Mouse (Mus musculus): ENCODE results near the gene Gm20605. TPM values are rescaled to one million over a fixed set of nuclear protein-coding genes. Genes with fewer than 3 reads are reported as not detected.

Gene Gm20605
- polyA plus RNA-seq, 1 experiment, result 15.0 TPM

DNA sequence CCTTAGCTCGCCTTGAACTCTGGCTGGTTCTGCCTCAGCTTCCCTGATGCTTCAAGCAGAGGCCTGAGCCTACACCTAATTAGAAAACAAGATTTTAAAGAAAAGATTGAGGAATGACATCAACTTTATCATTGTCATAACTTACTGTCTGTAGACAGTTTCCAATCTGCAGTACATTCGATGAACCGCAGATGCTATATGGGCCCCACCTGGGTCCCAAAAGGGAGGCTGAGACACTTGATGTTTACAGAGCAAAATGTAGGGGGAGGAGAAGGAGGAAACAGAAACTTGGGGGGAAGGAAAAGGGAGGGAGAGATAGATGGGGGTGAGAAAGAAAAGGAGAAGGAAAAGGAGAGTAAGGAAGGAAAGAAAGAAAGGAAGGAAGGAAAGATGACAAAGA lies 61.0 kb downstream of the Gm20605 start:
- Histone ChIP-seq H3K4me3 (ENCODE audit: control insufficient read depth, low read depth, low read length) (no peak overlapping the region), H3K27me3 (ENCODE audit: control insufficient read depth, insufficient read depth, low read length) (no peaks in the 10 kb centered on the region), H3K27ac (ENCODE audit: control insufficient read depth, insufficient read depth, low read depth, low read length) (no peak overlapping the region), H3K36me3 (ENCODE audit: control insufficient read depth, insufficient read depth, low read length) (no peaks in the 10 kb centered on the region), H3K4me1 (ENCODE audit: control insufficient read depth, insufficient read depth, low read length) (no peaks in the 10 kb centered on the region)
- TF ChIP-seq POLR2A (IDR thresholded peaks at IDR 0.05; ENCODE audit: control insufficient read depth, low read depth, low read length) (no peak), CTCF (IDR thresholded peaks at IDR 0.05; ENCODE audit: control insufficient read depth, insufficient read depth, insufficient replicate concordance, low read depth, low read length) (no peak)

DNA sequence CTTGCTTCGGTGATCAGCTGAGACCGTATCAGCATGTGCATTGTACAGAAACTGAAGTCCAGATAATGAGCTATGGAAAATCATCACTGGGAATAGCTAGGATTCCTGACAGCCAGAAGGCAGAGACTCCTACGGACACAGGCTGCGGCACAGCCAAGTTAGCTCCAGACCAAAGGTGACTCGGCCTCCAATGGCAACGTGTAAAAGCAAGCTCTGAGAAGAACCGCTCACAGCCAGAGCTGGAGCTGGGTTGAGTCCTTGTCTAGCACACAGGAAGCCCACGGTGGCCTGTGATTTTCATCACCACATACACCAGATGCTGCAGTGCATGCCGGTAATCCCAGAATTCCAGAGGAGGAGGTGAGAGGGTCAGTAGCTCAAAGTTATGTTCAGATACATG lies 61.6 kb downstream of the Gm20605 start:
- TF ChIP-seq POLR2A (IDR thresholded peaks at IDR 0.05; ENCODE audit: control insufficient read depth, low read depth, low read length) (no peak), CTCF (IDR thresholded peaks at IDR 0.05; ENCODE audit: control insufficient read depth, insufficient read depth, insufficient replicate concordance, low read depth, low read length) (no peak)
- Histone ChIP-seq H3K4me3 (ENCODE audit: control insufficient read depth, low read depth, low read length) (no peak overlapping the region), H3K36me3 (ENCODE audit: control insufficient read depth, insufficient read depth, low read length) (no peaks in the 10 kb centered on the region), H3K27ac (ENCODE audit: control insufficient read depth, insufficient read depth, low read depth, low read length) (no peak overlapping the region), H3K27me3 (ENCODE audit: control insufficient read depth, insufficient read depth, low read length) (no peaks in the 10 kb centered on the region), H3K4me1 (ENCODE audit: control insufficient read depth, insufficient read depth, low read length) (no peaks in the 10 kb centered on the region)

DNA sequence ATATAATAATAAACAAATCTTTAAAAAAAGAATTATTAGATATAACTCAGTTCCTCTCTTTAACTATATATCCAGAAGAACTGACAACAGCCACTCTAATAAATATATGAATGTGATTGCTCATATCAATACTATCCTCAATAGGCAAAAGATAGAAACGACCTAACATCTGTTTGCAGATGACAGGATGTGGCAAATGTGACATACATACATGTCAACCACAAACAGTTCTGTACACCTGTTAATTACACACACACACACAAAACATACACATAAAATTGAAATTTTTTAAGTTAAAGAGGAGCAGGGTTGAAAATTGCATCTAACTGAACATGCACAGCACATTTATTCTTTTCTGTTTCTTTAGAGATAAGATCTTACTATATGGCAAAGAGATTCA lies 62.9 kb downstream of the Gm20605 start:
- TF ChIP-seq CTCF (IDR thresholded peaks at IDR 0.05; ENCODE audit: control insufficient read depth, insufficient read depth, insufficient replicate concordance, low read depth, low read length), result no peak
- TF ChIP-seq POLR2A (IDR thresholded peaks at IDR 0.05; ENCODE audit: control insufficient read depth, low read depth, low read length), result no peak
- Histone ChIP-seq H3K4me1 (ENCODE audit: control insufficient read depth, insufficient read depth, low read length) (no peaks in the 10 kb centered on the region), H3K27ac (ENCODE audit: control insufficient read depth, insufficient read depth, low read depth, low read length) (no peak overlapping the region)

More for the DNA sequence above, 62.9 kb downstream of the Gm20605 start:
- no peak overlapping the region for H3K4me3 ChIP-seq (ENCODE audit: control insufficient read depth, low read depth, low read length)
- no peaks in the 10 kb centered on the region for H3K36me3 ChIP-seq (ENCODE audit: control insufficient read depth, insufficient read depth, low read length)
- no peaks in the 10 kb centered on the region for H3K27me3 ChIP-seq (ENCODE audit: control insufficient read depth, insufficient read depth, low read length)

Other genes starting within 250 kb of the Gm20605 start
- 10.2 and 11.5 TPM in 2 replicates for gene Zan, start 152.1 kb upstream of the Gm20605 start, polyA plus RNA-seq (2012; rRNA removed)
- gene Pop7, start 126.7 kb upstream of the Gm20605 start, polyA plus RNA-seq (2012; rRNA removed), result 10.2 and 12.7 TPM in 2 replicates
- 11.5 and 12.0 TPM in 2 replicates for gene Gigyf1, start 110.6 kb upstream of the Gm20605 start, polyA plus RNA-seq (2012; rRNA removed)
- not detected in 2 replicates for gene Epo, start 95.9 kb upstream of the Gm20605 start, polyA plus RNA-seq (2012; rRNA removed)
- 369 and 402 TPM in 2 replicates for gene Gnb2, start 95.7 kb upstream of the Gm20605 start, polyA plus RNA-seq (2012; rRNA removed)
- 0.25 TPM in 2 replicates for gene Actl6b, start 75.7 kb upstream of the Gm20605 start, polyA plus RNA-seq (2012; rRNA removed)
- 4.5 and 5.2 TPM in 2 replicates for gene Tfr2, start 59.3 kb upstream of the Gm20605 start, polyA plus RNA-seq (2012; rRNA removed)
- 43.0 and 45.2 TPM in 2 replicates for gene Mospd3, start 28.1 kb upstream of the Gm20605 start, polyA plus RNA-seq (2012; rRNA removed)
- gene Pcolce, start 15.4 kb upstream of the Gm20605 start, polyA plus RNA-seq (2012; rRNA removed), result 98.5 and 102 TPM in 2 replicates
- gene Fbxo24, start 173 bp upstream of the Gm20605 start, polyA plus RNA-seq (2012; rRNA removed), result 175 and 181 TPM in 2 replicates
- gene Lrch4, start 54 bp upstream of the Gm20605 start, polyA plus RNA-seq (2012; rRNA removed), result 131 and 139 TPM in 2 replicates
- 37.9 and 42.4 TPM in 2 replicates for gene Sap25, start 12.2 kb downstream of the Gm20605 start, polyA plus RNA-seq (2012; rRNA removed)
- 0.22 and 0.24 TPM in 2 replicates for gene Irs3, start 16.5 kb downstream of the Gm20605 start, polyA plus RNA-seq (2012; rRNA removed)
- 12.0 and 12.5 TPM in 2 replicates for gene Agfg2, start 55.6 kb downstream of the Gm20605 start, polyA plus RNA-seq (2012; rRNA removed)
- gene Nyap1, start 112.4 kb downstream of the Gm20605 start, polyA plus RNA-seq (2012; rRNA removed), result 0.97 and 0.98 TPM in 2 replicates
- 423 and 435 TPM in 2 replicates for gene Tsc22d4, start 116.6 kb downstream of the Gm20605 start, polyA plus RNA-seq (2012; rRNA removed)
- 48.3 and 60.4 TPM in 2 replicates for gene Ppp1r35, start 149.7 kb downstream of the Gm20605 start, polyA plus RNA-seq (2012; rRNA removed)
- 103 and 114 TPM in 2 replicates for gene Mepce, start 158.5 kb downstream of the Gm20605 start, polyA plus RNA-seq (2012; rRNA removed)
- gene Zcwpw1, start 158.6 kb downstream of the Gm20605 start, polyA plus RNA-seq (2012; rRNA removed), result 10.9 and 12.3 TPM in 2 replicates
- 2.5 and 4.4 TPM in 2 replicates for gene Pilra, start 207.1 kb downstream of the Gm20605 start, polyA plus RNA-seq (2012; rRNA removed)
- gene Pilrb1, start 228.9 kb downstream of the Gm20605 start, polyA plus RNA-seq (2012; rRNA removed), result 0.89 TPM in 1 of 2 replicates, not detected in the other
- gene Pilrb2, start 242.6 kb downstream of the Gm20605 start, polyA plus RNA-seq (2012; rRNA removed), result not detected in 2 replicates

Measured in testis, adult 2 months (tissue).